Mouse (Mus musculus) forebrain, embryonic 15.5 days (tissue): Measurements from ENCODE around the gene Gm20867. TPM values are rescaled to one million over a fixed set of nuclear protein-coding genes. Genes with fewer than 3 reads are reported as not detected.
"Not testable (repeated sequence)": the region's sequence is repeated elsewhere in the genome, so short reads cannot be mapped to it uniquely, and the experiment has no call there.

ENCODE experiments used
- ATAC-seq: fragments of 200-750 bp; cut with Nextera tagmentation; replicated peaks from 2 replicates; pipeline ENCODE4 v1.8.0; 2017; ENCODE audit warnings: mild to moderate bottlenecking, moderate TSS enrichment, moderate library complexity
- H3K27ac ChIP-seq: fragments of 300-500 bp; sonication (generic); replicated peaks from 2 replicates; pipeline ENCODE4 v1.5.1; 2015; ENCODE audit warnings: mild to moderate bottlenecking, inconsistent platforms
- H3K27me3 ChIP-seq: fragments of 300-500 bp; sonication (generic); 2 replicates; pipeline ENCODE4 v1.6.1; 2015; ENCODE audit warnings: inconsistent platforms
- H3K36me3 ChIP-seq: fragments of 300-500 bp; sonication (generic); 2 replicates; pipeline ENCODE4 v1.6.1; 2015; ENCODE audit warnings: mild to moderate bottlenecking, inconsistent platforms
- H3K4me1 ChIP-seq: fragments of 300-500 bp; sonication (generic); 2 replicates; pipeline ENCODE4 v1.6.1; 2015; ENCODE audit warnings: inconsistent platforms
- H3K4me2 ChIP-seq: fragments of 300-500 bp; sonication (generic); replicated peaks from 2 replicates; pipeline ENCODE4 v1.6.1; 2015; ENCODE audit warnings: mild to moderate bottlenecking, inconsistent platforms
- H3K4me3 ChIP-seq: fragments of 300-500 bp; sonication (generic); 2 replicates; pipeline ENCODE4 v1.5.1; 2015; ENCODE audit warnings: mild to moderate bottlenecking, inconsistent platforms
- H3K9ac ChIP-seq: fragments of 300-500 bp; sonication (generic); replicated peaks from 2 replicates; pipeline ENCODE4 v1.6.1; 2015; ENCODE audit warnings: mild to moderate bottlenecking, inconsistent platforms
- H3K9me3 ChIP-seq: fragments of 300-500 bp; sonication (generic); 2 replicates; pipeline ENCODE4 v1.6.1; 2016; ENCODE audit warnings: inconsistent platforms
- WGBS: fragments of 180-500 bp; shearing (Covaris S2); methylation state at CpG from one replicate; pipeline ENCODE4 v1.1.7; 2015; ENCODE audit warnings: mixed read lengths; 5-methylcytosine and 5-hydroxymethylcytosine counted together
- polyA plus RNA-seq: library from polyadenylated mRNA; unstranded; fragments of >200 nt; fragmentation: Nextera tagmentation; extraction: Ambion mirVana; gene quantifications from 2 replicates; pipeline ENCODE4 v1.2.1, GENCODE M21; 2015

Gm20867 gene
- not detected in 2 replicates for polyA plus RNA-seq

DNA sequence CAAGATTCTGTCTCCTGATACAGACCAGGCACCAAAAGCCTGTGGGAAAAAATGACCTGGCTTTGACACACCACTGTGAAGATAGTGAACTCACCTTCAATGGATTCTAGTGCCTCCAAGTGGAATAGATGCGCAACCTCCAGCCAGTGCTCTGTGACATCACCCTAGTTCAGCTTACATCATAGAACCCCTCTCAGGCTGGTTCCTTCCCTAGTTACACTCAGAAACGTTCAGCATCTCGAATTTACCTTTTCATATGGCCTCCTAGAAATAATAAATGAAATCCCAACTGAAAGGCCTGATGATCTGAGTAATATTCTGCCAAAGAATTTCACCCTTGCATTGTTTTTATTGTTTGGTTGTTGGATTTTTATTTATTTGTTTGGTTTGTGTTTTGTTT lies at the start of gene Gm20867:
Gm20867 (minus strand) TSS at position 101 of the 400 bp plus-strand sequence.
- not testable (repeated sequence) for H3K4me1 ChIP-seq, H3K4me2 ChIP-seq, H3K27me3 ChIP-seq, ATAC-seq, H3K36me3 ChIP-seq, H3K27ac ChIP-seq, H3K9ac ChIP-seq, H3K4me3 ChIP-seq, H3K9me3 ChIP-seq
- WGBS: no CpG with 5 or more reads among the region's 3 CpGs

Other genes with a start within 250 kb of the Gm20867 start
- gene Gm29564, start 249.8 kb upstream of the Gm20867 start, polyA plus RNA-seq: not detected in 2 replicates